Mouse (Mus musculus) forebrain, embryonic 11.5 days (tissue): ENCODE results near the gene Gli1. TPM values are rescaled to one million over a fixed set of nuclear protein-coding genes. Genes with fewer than 3 reads are reported as not detected.

Experiments
- ATAC-seq: fragments of 200-750 bp; cut with Nextera tagmentation; replicated peaks from 2 replicates; pipeline ENCODE4 v1.8.0; 2017; ENCODE audit warnings: moderate TSS enrichment; ENCODE audit not compliant: low FRiP score
- DNase-seq: peaks from one replicate; pipeline ENCODE4 v3.0.0-alpha.2; 2017; ENCODE audit warnings: low spot score
- H3K27ac ChIP-seq: fragments of 300-500 bp; sonication (generic); 2 replicates; pipeline ENCODE4 v1.5.1; 2014; ENCODE audit warnings: low read depth, low read length
- H3K27me3 ChIP-seq: fragments of 300-500 bp; sonication (generic); 2 replicates; pipeline ENCODE4 v1.6.1; 2014; ENCODE audit warnings: mild to moderate bottlenecking, low read length, mixed read lengths; ENCODE audit not compliant: control insufficient read depth, insufficient read depth
- H3K36me3 ChIP-seq: fragments of 300-500 bp; sonication (generic); 2 replicates; pipeline ENCODE4 v1.6.1; 2014; ENCODE audit warnings: mild to moderate bottlenecking, low read length, moderate library complexity, mixed read lengths; ENCODE audit not compliant: control insufficient read depth, insufficient read depth
- H3K4me1 ChIP-seq: fragments of 300-500 bp; sonication (generic); replicated peaks from 2 replicates; pipeline ENCODE4 v1.6.1; 2014; ENCODE audit warnings: low read length, mixed read lengths; ENCODE audit not compliant: control insufficient read depth, insufficient read depth
- H3K4me2 ChIP-seq: fragments of 300-500 bp; sonication (generic); 2 replicates; pipeline ENCODE4 v1.6.1; 2014; ENCODE audit warnings: low read depth, mild to moderate bottlenecking, low read length, moderate library complexity, mixed read lengths; ENCODE audit not compliant: severe bottlenecking
- H3K4me3 ChIP-seq: fragments of 300-500 bp; sonication (generic); 2 replicates; pipeline ENCODE4 v1.5.1; 2014; ENCODE audit warnings: low read depth, low read length
- H3K9ac ChIP-seq: fragments of 300-500 bp; sonication (generic); 2 replicates; pipeline ENCODE4 v1.6.1; 2014; ENCODE audit warnings: low read length
- H3K9me3 ChIP-seq: fragments of 300-500 bp; sonication (generic); 2 replicates; pipeline ENCODE4 v1.6.1; 2016; ENCODE audit warnings: low read length, mixed read lengths; ENCODE audit not compliant: control insufficient read depth
- WGBS: fragments of 180-500 bp; shearing (Covaris S2); extraction: QIAGEN DNeasy Blood & Tissue Kit; methylation state at CpG from one replicate; pipeline ENCODE4 v1.1.7; 2014; 5-methylcytosine and 5-hydroxymethylcytosine counted together
- polyA plus RNA-seq: library from polyadenylated mRNA; unstranded; fragments of >200 nt; fragmentation: Nextera tagmentation; extraction: Ambion mirVana; gene quantifications from 2 replicates; pipeline ENCODE4 v1.2.1, GENCODE M21; 2014

Gli1 gene
- polyA plus RNA-seq, 1 experiment from 2014 or later, result 6.1 TPM

DNA sequence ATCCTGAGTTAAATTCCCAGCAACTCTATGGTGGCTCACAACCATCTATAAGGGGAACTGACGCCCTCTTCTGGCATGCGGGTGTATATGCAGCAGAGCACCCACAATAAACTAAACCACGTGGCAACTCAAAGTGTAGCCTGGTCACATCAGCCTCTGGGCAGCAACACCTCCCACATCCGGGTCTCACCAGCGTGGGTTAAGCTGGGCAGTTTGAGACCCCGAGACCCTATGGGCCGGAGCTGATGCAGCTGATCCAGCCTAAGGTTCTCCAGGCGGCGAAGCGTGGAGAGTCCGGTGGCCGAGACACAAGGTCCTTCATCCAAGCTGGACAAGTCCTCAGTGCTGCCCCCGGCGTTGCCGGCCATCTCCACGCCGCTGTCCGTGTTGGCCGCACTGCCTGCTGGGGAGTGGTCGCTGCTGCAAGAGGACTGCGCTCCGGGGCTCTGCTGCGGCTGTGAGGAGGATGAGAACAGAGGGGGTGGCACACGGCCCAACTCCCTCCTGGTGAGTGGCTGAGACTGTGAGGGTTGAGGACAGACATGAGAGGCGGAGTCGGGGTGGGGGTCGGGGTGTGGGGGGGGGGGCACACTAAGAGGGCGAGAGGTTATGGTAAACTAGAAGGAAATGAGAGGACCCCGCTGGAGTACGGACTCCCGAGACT, 9.4 kb downstream of the Gli1 start:
- DNase-seq, result no peak
- H3K4me2 ChIP-seq, result peak overlapping the region; percentile 47
- no peaks in the 10 kb centered on the region for H3K9me3 ChIP-seq
- H3K9ac ChIP-seq, result no peak overlapping the region; the same call in 1 of the 2 replicates
- 23% methylated on average over 31 of the region's 31 CpGs for WGBS
- no peak overlapping the region for H3K27ac ChIP-seq
- peak overlapping the region; percentile 22 for H3K4me3 ChIP-seq
- H3K4me1 ChIP-seq, result no peaks in the 10 kb centered on the region
- no peaks in the 10 kb centered on the region for H3K36me3 ChIP-seq
- ATAC-seq, result no peak; the same call in 1 of the 2 replicates
- peaks cover 20% of the 10 kb centered on the region for H3K27me3 ChIP-seq

DNA sequence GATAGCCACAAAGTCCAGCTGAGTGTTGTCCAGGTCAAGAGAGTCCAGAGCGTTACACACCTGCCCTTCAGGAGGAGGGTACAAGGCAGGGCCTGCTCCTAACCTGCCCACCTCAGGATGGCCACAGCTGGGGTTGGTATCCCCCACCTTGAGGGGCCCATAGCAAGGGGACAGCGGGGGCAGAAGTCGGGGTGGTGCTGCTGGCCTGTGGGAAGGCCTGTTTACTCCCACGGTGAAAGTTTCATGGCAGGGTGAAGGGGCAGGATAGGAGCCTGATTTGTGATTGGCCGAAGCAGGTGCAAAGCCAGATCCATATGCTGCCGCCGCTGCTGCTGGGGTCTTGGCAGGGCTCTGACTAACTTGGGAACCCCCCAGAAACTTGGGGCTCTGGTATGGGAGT, 11.6 kb downstream of the Gli1 start:
- H3K9ac ChIP-seq, result no peak overlapping the region
- no peak overlapping the region for H3K4me2 ChIP-seq
- peaks cover 11% of the 10 kb centered on the region for H3K4me1 ChIP-seq
- WGBS, result 84% methylated on average over 7 of the region's 7 CpGs
- H3K4me3 ChIP-seq, result no peak overlapping the region
- H3K9me3 ChIP-seq, result no peaks in the 10 kb centered on the region; the same call in 1 of the 2 replicates
- no peak overlapping the region for H3K27ac ChIP-seq
- H3K27me3 ChIP-seq, result peaks cover 41% of the 10 kb centered on the region
- H3K36me3 ChIP-seq, result no peaks in the 10 kb centered on the region
- ATAC-seq, result no peak
- DNase-seq, result no peak

DNA sequence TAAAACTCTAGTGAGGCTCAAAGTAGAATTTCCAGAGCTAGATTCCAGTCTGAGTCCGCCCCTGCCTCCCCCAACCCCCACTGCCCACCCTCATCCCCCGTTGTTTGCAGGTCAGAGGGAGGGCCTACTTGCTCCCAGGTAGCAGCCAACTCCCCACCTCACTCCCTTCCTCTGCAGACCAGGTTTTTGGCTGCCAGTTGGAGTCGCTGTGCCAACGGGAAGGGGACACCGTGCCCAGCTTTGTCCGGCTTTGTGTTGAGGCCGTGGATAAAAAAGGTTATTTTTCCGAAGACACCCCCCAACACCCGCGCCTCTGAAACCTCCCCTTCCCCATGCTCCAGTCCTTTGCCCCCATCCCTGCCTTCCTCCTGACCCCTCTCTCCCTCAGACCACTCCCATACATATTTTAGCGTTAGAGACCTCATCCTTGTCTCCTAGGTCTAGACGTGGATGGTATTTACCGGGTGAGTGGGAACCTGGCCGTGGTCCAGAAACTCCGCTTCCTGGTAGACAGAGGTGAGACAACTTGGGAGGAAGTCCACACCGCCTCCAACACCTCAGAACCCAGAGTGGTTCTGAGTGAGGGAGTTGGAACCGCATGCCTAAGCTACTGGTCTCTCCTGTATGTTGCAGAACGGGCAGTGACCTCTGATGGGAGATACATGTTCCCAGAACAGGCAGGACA, 14.2 kb downstream of the Gli1 start:
- ATAC-seq, result no peak
- H3K4me3 ChIP-seq, result no peak overlapping the region
- 52% methylated on average over 18 of the region's 18 CpGs for WGBS
- H3K36me3 ChIP-seq, result no peaks in the 10 kb centered on the region
- no peak for DNase-seq
- peaks cover 11% of the 10 kb centered on the region for H3K4me1 ChIP-seq
- H3K27me3 ChIP-seq, result peaks cover 53% of the 10 kb centered on the region
- H3K4me2 ChIP-seq, result no peak overlapping the region
- H3K9ac ChIP-seq, result no peak overlapping the region
- no peak overlapping the region for H3K27ac ChIP-seq
- H3K9me3 ChIP-seq, result no peaks in the 10 kb centered on the region; the same call in 1 of the 2 replicates

DNA sequence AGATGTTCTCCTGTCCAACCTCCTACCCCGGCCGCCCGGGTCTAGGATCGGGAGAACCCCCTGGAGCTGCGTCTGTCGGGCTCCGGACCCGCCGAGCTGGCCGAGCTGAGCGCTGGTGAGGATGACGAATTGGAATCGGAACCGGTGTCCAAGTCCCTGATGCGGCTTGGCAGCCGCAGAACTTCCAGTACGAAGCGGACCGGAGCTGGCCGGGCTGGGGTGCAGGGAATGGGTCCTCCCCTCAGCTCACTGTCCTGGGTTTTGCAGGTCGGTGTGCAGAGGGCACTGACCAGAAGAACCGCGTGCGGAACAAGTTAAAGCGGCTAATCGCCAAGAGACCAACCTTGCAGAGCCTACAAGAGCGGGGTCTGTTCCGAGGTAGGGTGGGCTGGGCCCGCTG, 14.9 kb downstream of the Gli1 start:
- ATAC-seq (no peak), DNase-seq (no peak)
- Histone ChIP-seq H3K4me1 (peaks cover 11% of the 10 kb centered on the region), H3K27me3 (peaks cover 53% of the 10 kb centered on the region), H3K36me3 (no peaks in the 10 kb centered on the region), H3K4me2 (peak overlapping the region; percentile 57), H3K27ac (no peak overlapping the region), H3K9ac (peak overlapping the region; percentile 29), H3K4me3 (peak overlapping the region; percentile 28), H3K9me3 (no peaks in the 10 kb centered on the region; the same call in 1 of the 2 replicates)
- WGBS, result 5% methylated on average over 29 of the region's 29 CpGs

DNA sequence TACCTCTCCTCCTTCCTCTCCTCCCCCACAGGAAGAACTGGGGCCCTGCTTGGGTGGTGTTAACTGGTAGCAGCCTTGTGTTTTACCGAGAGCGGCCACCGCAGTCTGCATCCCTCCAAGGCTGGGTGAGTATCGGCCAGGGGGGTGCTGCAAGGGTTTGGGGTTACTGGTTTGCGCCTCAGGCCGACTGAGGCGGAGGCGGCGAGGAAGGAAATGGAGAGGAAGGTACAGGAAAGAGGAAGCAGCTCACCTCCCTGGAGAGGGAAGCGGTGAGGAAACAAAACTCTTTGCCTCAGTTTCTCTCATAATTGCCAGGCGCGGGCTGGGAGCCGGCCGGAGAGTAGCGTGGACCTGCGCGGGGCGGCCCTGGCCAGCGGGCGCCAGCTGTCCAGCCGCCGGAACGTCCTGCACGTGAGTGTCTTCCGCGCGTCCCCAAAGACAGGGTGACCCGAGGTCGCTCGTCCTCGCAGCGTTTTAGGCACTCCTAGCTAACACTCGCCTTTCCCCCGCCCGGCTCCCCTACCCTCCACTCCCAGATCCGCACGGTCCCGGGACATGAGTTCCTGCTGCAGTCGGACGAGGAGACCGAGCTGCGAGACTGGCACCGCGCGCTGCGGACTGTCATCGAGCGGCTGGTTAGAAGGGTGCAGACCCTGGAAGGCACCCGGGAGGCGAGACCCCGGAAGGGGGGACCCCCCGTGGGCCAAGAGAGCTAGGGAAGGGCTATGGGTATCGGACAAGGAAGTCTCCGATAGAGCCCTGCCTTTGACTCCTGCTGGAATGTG, 15.6 kb downstream of the Gli1 start:
- WGBS, result under 1% methylated on average over 54 of the region's 54 CpGs
- Histone ChIP-seq H3K27me3 (peaks cover 53% of the 10 kb centered on the region), H3K9ac (peak overlapping the region; percentile 29), H3K9me3 (no peaks in the 10 kb centered on the region; the same call in 1 of the 2 replicates), H3K4me3 (peak overlapping the region; percentile 28), H3K27ac (no peak overlapping the region), H3K36me3 (no peaks in the 10 kb centered on the region), H3K4me1 (peaks cover 11% of the 10 kb centered on the region), H3K4me2 (peak overlapping the region; percentile 57)
- ATAC-seq, result 0 out of 2 replicates have a peak, but pooled peaks have one; percentile 32
- DNase-seq, result peak; percentile 71

DNA sequence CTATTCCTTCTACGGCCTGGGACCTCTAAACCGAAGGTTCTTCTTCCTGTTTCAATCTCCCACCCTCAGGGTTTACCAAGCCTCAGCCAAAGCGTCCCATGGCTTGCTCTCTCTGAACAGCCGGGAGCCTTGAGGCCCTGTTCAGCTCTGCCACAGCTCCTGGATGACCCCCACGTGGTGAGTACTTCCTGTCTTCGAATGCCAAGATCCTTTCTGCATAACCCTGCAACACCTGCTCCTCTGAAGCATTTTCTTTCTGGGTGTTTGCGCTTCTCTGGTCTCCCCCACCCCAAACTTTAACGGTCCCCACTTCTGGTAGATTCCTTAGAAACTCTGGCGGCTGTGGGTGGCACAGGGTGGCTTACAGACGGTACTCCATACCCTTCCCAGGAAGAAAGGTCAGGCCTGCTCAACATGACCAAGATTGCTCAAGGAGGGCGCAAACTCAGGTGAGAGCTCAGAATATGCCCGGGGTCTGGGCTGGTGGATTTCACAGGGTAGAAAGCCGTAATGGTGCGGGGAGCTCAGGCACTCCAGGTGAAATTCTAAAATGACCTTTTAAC, 16.2 kb downstream of the Gli1 start:
- Histone ChIP-seq H3K27ac (no peak overlapping the region), H3K9ac (peak overlapping the region; percentile 29), H3K36me3 (no peaks in the 10 kb centered on the region), H3K27me3 (peaks cover 53% of the 10 kb centered on the region), H3K4me1 (peaks cover 11% of the 10 kb centered on the region), H3K9me3 (no peaks in the 10 kb centered on the region; the same call in 1 of the 2 replicates), H3K4me2 (no peak overlapping the region), H3K4me3 (0 out of 2 replicates have a peak overlapping the region, but pooled peaks have one; percentile 28)
- DNase-seq, result no peak
- ATAC-seq, result no peak
- WGBS, result 25% methylated on average over 14 of the region's 14 CpGs

DNA sequence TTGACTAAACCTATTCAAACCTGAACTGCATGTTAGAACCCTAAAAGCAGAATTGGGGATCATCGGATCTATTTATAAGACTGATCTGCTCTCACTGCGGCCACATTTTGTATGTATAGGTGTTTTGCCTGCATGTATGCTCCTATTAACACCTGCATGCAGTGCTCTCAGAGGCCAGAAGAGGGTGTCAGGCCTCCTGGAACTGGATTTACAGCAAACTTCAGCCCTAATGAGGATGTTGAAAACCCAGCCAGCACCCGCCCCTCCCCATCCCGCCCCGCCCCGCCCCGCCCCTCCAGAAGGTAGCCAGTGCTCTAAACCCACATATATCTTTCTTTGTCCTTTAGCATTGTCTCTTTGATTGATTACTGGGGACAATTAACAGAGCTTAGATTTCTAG, 17.3 kb downstream of the Gli1 start:
- ATAC-seq, result no peak
- H3K4me3 ChIP-seq, result no peak overlapping the region
- H3K4me2 ChIP-seq, result no peak overlapping the region
- H3K9me3 ChIP-seq, result no peaks in the 10 kb centered on the region; the same call in 1 of the 2 replicates
- H3K27ac ChIP-seq, result no peak overlapping the region
- 9% methylated on average over 7 of the region's 7 CpGs for WGBS
- H3K4me1 ChIP-seq, result peaks cover 11% of the 10 kb centered on the region
- peaks cover 51% of the 10 kb centered on the region for H3K27me3 ChIP-seq
- DNase-seq, result peak; percentile 70
- no peaks in the 10 kb centered on the region for H3K36me3 ChIP-seq
- no peak overlapping the region for H3K9ac ChIP-seq

DNA sequence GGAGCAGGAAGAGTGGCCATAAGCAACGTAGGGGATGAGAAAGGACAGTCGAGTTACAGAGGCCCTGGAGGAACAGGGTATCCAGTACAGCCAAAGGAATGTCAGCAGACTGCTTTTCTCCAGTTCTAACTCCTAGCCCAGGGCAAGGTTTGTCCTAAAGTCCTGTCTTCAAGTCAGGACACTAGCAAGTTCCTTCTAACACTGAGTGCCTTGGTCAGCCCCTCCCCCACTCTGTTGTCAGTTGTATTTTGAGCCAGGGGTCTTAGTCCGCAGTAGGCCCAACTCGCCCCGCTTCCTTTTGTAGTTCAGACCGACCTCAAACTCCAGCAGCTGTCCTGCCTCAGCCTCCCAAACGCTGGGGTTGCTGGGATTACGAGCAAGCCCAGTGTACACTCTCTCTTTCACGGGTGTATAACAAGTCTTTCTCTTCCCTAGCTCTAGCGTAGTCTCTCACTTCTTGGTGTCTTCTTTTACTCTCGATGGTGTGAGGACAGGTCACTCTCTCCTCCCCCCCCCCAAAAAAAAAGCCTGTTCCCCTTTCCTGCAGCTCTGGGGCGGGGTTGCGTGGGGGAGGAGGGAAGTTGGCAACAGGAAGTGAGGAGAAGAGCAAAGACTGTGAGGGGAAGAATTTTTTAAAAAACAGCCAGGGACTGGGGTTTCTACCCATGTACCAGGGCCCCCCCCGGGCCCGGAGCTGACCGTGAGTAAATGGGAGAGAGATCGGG, 18.5 kb downstream of the Gli1 start:
- Histone ChIP-seq H3K4me3 (no peak overlapping the region), H3K27me3 (peaks cover 43% of the 10 kb centered on the region), H3K36me3 (no peaks in the 10 kb centered on the region), H3K9ac (no peak overlapping the region), H3K27ac (no peak overlapping the region), H3K4me1 (peaks cover 11% of the 10 kb centered on the region), H3K9me3 (no peaks in the 10 kb centered on the region; the same call in 1 of the 2 replicates), H3K4me2 (no peak overlapping the region)
- DNase-seq (no peak), ATAC-seq (no peak)
- 80% methylated on average over 17 of the region's 17 CpGs for WGBS
